Mouse (Mus musculus) embryonic fibroblast, embryonic 13.5 days (primary cell): Measurements from ENCODE around the gene Wdr83. TPM values are rescaled to one million over a fixed set of nuclear protein-coding genes. Genes with fewer than 3 reads are reported as not detected.

Source experiments
- H3K27ac ChIP-seq: 2 replicates; pipeline ENCODE4 v1.5.1; 2012; ENCODE audit warnings: low read length, control low read depth, inconsistent platforms; ENCODE audit not compliant: insufficient read depth
- H3K4me1 ChIP-seq: 2 replicates; pipeline ENCODE4 v1.6.1; 2011; ENCODE audit warnings: low read length; ENCODE audit not compliant: control insufficient read depth, insufficient read depth
- H3K4me3 ChIP-seq: 2 replicates; pipeline ENCODE4 v1.5.1; 2011; ENCODE audit warnings: mild to moderate bottlenecking, control low read depth, low read length; ENCODE audit not compliant: insufficient read depth
- CTCF ChIP-seq: IDR thresholded peaks from 2 replicates; pipeline ENCODE4 v1.5.1; 2011; ENCODE audit warnings: mild to moderate bottlenecking, control low read depth, low read length, moderate library complexity, borderline replicate concordance; ENCODE audit not compliant: insufficient read depth
- POLR2A ChIP-seq: IDR thresholded peaks from 2 replicates; pipeline ENCODE4 v1.6.1; 2011; ENCODE audit warnings: low read depth, mild to moderate bottlenecking, control low read depth, low read length, moderate library complexity
- polyA plus RNA-seq: library from polyadenylated mRNA; stranded (reverse); fragments of >200 nt; gene quantifications from 2 replicates; pipeline ENCODE4 v1.2.4, GENCODE M21; 2011; ENCODE audit warnings: low read depth; ENCODE audit not compliant: missing spikeins, insufficient read length

Gene Wdr83
- polyA plus RNA-seq, 1 experiment = 22.2 TPM

GRCm38 (mm10) chr8:85025098-85025932, 55.8 kb downstream of the Wdr83 start, which contains the start of gene Asna1:
TSS of gene Asna1 (minus strand) at chr8:85025281.
- H3K27ac ChIP-seq = peak within 1 kb of the TSS; percentile 81
- peak; percentile 74 for TF ChIP-seq POLR2A
- TF ChIP-seq CTCF = no peak
- H3K4me3 ChIP-seq = peak within 1 kb of the TSS; percentile 94
- H3K4me1 ChIP-seq = peaks cover 13% of the 10 kb centered on the region

Other genes starting within 250 kb of the Wdr83 start
- 11.7 and 12.6 TPM in 2 replicates for gene Gadd45gip1, start 249.8 kb downstream of the Wdr83 start, polyA plus RNA-seq
- gene Rad23a, start 240.6 kb downstream of the Wdr83 start, polyA plus RNA-seq = 57.6 and 61.7 TPM in 2 replicates
- 1,122 and 1,201 TPM in 2 replicates for gene Calr, start 234.4 kb downstream of the Wdr83 start, polyA plus RNA-seq
- gene Farsa, start 224.3 kb downstream of the Wdr83 start, polyA plus RNA-seq = 41.0 and 43.5 TPM in 2 replicates
- 8.7 and 18.9 TPM in 2 replicates for gene Syce2, start 209.2 kb downstream of the Wdr83 start, polyA plus RNA-seq
- gene Gcdh, start 187.4 kb downstream of the Wdr83 start, polyA plus RNA-seq = 18.6 and 23.5 TPM in 2 replicates
- gene Klf1, start 179.4 kb downstream of the Wdr83 start, polyA plus RNA-seq = not detected in 2 replicates
- gene Dnase2a, start 172.7 kb downstream of the Wdr83 start, polyA plus RNA-seq = 17.2 and 19.7 TPM in 2 replicates
- gene Mast1, start 143.9 kb downstream of the Wdr83 start, polyA plus RNA-seq = not detected in 2 replicates
- not detected in 2 replicates for gene Rtbdn, start 134.3 kb downstream of the Wdr83 start, polyA plus RNA-seq
- not detected in 2 replicates for gene Gm49661, start 111.9 kb downstream of the Wdr83 start, polyA plus RNA-seq
- gene Prdx2, start 111.7 kb downstream of the Wdr83 start, polyA plus RNA-seq = 244 and 312 TPM in 2 replicates
- 27.9 and 30.7 TPM in 2 replicates for gene Rnaseh2a, start 111.5 kb downstream of the Wdr83 start, polyA plus RNA-seq
- gene Junb, start 102.6 kb downstream of the Wdr83 start, polyA plus RNA-seq = 35.0 and 42.0 TPM in 2 replicates
- gene Hook2, start 90.7 kb downstream of the Wdr83 start, polyA plus RNA-seq = 7.9 and 8.1 TPM in 2 replicates
- not detected in 2 replicates for gene Best2, start 66.8 kb downstream of the Wdr83 start, polyA plus RNA-seq
- gene Asna1, start 56.0 kb downstream of the Wdr83 start, polyA plus RNA-seq = 71.1 and 73.2 TPM in 2 replicates
- 108 and 117 TPM in 2 replicates for gene Trir, start 54.5 kb downstream of the Wdr83 start, polyA plus RNA-seq
- gene Tnpo2, start 44.4 kb downstream of the Wdr83 start, polyA plus RNA-seq = 106 and 120 TPM in 2 replicates
- gene Fbxw9, start 21.3 kb downstream of the Wdr83 start, polyA plus RNA-seq = 28.8 TPM in 2 replicates
- gene Gm5741, start 13.3 kb downstream of the Wdr83 start, polyA plus RNA-seq = not detected in 2 replicates
- 36.1 and 36.7 TPM in 2 replicates for gene Dhps, start 9.5 kb downstream of the Wdr83 start, polyA plus RNA-seq
- gene Wdr83os, start 566 bp downstream of the Wdr83 start, polyA plus RNA-seq = 133 and 144 TPM in 2 replicates
- gene Man2b1, start 2.0 kb upstream of the Wdr83 start, polyA plus RNA-seq = 45.5 and 51.3 TPM in 2 replicates
- gene Zfp791, start 41.8 kb upstream of the Wdr83 start, polyA plus RNA-seq = 1.1 and 1.7 TPM in 2 replicates
- not detected in 2 replicates for gene Cks1brt, start 70.6 kb upstream of the Wdr83 start, polyA plus RNA-seq
- not detected in 2 replicates for gene Olfr371, start 144.7 kb upstream of the Wdr83 start, polyA plus RNA-seq
- gene Orc6, start 218.3 kb upstream of the Wdr83 start, polyA plus RNA-seq = 42.9 and 49.2 TPM in 2 replicates
- gene Vps35, start 218.5 kb upstream of the Wdr83 start, polyA plus RNA-seq = 151 and 153 TPM in 2 replicates